Mouse (Mus musculus): ENCODE data around the gene Trp53tg5. TPM values are rescaled to one million over a fixed set of nuclear protein-coding genes. Genes with fewer than 3 reads are reported as not detected.

Trp53tg5 gene
- polyA plus RNA-seq (2012; rRNA removed) = not detected in 2 replicates

DNA sequence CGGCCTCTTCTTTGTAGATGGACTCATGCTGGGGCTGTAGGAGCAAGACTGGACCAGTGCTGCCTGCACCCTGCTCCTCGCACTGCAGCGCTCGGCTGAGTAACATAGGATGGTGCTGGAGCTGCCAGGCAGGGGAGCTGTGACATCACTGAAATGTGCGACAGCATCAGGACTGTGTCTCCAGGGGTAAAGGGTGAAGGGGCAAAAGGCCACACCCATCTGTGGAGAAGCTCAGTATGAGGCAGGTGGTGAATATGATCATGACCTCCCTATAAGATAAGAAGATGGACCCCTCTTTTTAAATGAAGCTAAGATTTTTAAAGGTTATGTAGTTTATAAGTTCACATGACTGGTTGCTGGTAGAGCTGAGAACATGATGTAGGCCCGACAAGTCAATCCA is at the start of gene Trp53tg5:
TSS of gene Trp53tg5 (minus strand) at position 101 of the 400 bp plus-strand sequence.
- no peak for DNase-seq (ENCODE audit: extremely low spot score in 1 of 2, low spot score in 1 of 2)

DNA sequence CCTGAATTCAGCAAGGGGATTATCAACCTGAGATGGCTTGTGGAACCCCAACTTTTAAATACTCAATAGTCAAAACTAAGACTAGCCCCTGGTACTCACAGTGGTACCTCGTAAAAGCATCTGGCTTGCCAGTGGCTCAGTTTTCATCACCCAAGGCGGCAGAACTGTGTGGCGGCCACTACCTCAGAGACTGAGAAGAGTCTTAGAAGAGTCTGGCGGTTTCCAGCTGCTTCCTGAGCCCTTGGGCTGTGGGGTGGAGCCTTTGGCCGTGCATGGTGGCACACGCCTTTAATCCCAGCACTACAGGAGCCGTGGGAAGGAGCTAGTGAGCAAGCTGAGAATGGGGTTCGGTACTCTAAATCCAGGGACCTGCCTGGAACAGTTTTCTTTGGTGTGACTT is 48.8 kb upstream of the Trp53tg5 start:
- no peak for DNase-seq (ENCODE audit: extremely low spot score in 1 of 2, low spot score in 1 of 2)

DNA sequence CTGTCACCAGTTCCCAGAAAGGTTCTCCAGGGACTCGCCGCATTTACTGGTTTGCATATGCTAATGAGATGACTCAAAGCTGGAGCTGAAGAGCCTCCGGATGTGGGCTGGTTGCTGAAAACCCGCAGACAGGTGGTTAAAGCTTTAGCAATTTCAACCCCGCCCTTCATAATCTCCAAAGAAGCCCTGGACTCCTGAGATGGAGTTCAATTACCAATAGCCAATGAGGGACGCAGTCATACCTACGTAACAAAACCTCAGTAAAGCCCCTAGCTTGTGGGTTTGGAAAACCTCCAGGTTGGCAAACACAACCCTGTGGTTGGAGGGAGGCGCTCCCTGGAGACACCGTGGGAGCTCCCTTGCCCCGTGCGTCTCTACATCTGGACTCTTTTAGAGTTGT is 48.3 kb upstream of the Trp53tg5 start:
- DNase-seq (ENCODE audit: extremely low spot score in 1 of 2, low spot score in 1 of 2) = peak in 1 of 2 experiments; percentile 46

GRCm38 (mm10) chr2:164520782-164521181 is 47.3 kb upstream of the Trp53tg5 start:
- peak in 1 of 2 experiments; percentile 32 for DNase-seq (ENCODE audit: extremely low spot score in 1 of 2, low spot score in 1 of 2)

DNA sequence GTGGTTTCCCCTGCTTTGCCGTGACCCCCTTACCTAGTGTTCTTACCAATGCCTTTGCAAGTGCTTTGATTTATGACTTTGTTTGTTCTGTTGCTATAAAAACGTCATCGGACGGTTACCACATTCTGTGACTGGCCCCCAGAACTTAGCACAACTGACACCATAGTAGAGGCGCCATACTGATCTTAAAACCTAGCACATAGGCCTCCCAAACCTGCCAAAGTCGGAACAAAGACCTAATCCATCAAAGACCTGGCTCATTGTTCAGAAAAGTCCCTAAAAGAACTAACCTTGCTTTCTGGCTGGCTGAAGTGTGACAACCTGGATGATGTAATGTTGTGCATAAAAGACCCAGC is 45.6 kb upstream of the Trp53tg5 start:
- DNase-seq (ENCODE audit: extremely low spot score in 1 of 2, low spot score in 1 of 2) = no peak

DNA sequence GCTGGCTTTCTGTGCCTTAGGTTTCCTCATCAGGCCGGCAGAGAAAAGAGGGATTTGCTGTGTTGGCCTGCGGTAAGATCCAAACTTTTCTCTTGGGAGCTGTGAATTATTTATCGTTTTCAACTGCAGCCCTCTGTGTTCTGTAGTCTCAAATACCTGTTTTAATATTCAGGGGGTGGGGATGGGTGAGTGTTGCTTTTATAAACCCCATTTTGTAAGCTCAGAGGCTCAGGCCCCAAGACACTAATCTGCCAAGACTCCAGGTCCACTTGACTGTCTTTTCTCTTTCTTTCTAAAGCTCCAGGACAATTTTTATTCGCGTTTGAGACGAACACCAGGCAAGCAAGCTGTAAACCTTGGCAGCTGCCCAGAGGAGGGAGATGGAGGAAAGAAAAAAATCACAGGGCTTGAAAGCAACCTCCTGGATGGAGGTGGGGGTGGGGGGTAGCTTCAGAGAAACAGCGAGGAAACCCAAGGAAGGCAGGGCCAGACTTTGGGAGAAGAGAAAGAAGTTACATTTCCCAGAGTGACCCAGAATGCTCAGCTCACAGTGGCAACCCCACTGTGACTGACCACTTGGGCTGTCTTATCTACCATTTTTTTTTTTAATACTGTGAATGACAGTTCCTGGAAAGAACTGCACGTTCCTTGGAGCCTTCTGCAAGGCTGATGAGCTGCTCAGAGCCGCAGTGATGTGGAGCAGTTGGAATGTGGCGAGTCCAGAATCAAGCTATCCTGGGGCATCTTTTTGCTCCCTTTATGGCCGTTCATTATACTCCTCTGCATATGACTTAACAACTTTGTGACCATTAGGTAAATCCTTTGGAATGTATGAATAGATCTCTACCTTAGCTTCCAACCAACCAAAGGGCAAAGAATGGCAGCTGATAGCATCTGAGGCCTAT is 45.0 kb upstream of the Trp53tg5 start:
- DNase-seq (ENCODE audit: extremely low spot score in 1 of 2, low spot score in 1 of 2) = peak in 1 of 2 experiments; percentile 31

- DNase-seq (ENCODE audit: extremely low spot score in 1 of 2, low spot score in 1 of 2) = peak in 1 of 2 experiments; percentile 63
These were observed 44.1 kb upstream of the Trp53tg5 start for GRCm38 (mm10) chr2:164517485-164518221.

GRCm38 (mm10) chr2:164516592-164516991 is 43.1 kb upstream of the Trp53tg5 start:
- no peak for DNase-seq (ENCODE audit: extremely low spot score in 1 of 2, low spot score in 1 of 2)

DNA sequence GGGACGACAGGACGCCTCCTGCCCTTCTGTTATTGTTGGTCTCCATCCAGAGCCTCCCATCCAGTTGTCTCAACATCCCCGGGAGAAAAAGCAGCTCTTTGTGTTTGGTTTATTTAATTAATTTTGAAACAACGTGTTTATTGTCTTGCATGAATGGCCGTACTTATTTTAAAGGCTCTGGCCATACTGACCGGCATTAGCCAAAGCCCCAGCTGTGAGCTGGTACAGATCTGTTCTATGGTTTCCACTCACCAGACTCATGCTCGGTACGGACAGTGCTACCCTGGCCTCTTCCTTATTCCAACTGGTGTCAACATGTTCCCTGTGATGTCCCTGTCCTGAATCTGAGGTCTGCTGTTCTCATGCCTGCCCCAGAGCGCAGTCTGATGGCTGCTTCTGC is 42.4 kb upstream of the Trp53tg5 start:
- DNase-seq (ENCODE audit: extremely low spot score in 1 of 2, low spot score in 1 of 2) = peak in 1 of 2 experiments; percentile 22

DNA sequence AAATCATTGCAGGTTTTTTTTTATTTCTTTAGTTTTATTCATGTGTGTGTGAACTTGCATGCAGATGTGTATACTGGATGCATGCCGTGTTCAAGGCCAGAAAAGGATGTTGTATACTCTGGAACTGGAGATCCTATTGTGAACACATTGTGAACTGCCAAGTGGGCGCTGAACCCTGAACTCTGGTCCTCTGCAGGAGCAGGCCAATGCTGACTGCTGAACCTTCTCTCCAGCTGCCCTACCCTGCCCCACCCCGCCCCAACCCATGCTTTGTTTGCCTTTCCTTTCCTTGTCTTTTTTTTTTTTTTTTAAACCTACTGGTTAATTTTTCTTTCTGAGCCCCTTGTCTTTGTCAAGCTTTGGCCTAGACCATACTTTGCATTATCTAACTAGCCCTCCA is 41.4 kb upstream of the Trp53tg5 start:
- DNase-seq (ENCODE audit: extremely low spot score in 1 of 2, low spot score in 1 of 2) = no peak

DNA sequence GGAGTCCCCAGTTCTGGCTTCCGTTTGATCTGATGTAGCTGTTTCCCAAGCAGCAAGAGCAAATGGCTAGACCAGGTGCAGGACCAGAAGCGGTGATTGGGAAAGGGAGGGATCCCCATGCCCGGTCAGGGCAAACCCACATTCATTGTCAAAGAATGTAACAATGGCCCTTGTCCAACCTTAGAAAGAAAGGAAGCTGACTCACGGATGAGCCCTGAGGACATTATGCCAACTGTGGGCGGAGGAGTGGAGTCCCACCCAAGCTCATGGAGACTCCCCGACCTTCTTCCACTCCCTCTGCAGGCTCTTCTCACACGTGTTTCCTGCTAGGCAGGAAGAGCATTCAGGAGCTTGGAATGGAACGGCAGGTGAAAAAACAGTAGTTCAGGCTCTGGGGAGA is 39.9 kb upstream of the Trp53tg5 start:
- no peak for DNase-seq (ENCODE audit: extremely low spot score in 1 of 2, low spot score in 1 of 2)

DNA sequence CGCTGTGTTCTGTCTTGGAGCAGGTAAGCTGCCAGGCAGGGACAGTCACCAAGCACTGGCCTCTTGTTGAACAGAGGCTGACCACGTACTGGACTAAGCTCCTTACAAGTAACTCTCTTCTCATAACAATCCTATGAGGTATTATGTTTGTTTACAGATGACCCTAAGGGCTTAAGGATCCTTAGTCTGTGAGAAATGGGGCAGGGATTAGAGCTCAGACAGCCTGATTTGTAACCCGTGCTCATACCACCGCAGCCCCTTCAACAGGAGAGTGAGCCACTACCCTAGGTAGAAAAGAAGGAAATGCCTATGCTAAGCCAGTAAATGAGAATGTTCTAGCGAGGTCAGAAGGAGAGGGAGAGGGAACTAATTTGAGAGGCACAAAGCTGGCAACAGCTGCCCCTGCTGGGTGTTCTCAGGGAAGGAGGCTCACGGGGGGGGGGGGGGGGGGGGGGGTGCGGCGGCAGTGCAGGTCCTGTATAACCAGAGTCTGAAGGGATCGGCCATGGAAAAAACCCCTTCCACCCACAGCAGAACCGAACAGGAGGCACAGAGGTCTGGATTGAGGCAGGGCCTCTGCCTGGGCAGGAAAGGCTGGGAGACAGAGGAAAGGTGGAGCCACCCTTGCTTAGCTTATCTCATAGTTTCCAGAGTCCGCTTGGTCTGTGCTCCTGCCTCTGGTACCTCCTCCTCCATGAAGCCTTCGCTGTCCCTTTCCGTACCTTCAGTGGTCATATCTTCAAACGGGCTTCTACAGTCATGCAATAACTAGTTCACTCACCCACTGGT is 38.8 kb upstream of the Trp53tg5 start:
- DNase-seq (ENCODE audit: extremely low spot score in 1 of 2, low spot score in 1 of 2) = no peak

GRCm38 (mm10) chr2:164510621-164511190 is 37.2 kb upstream of the Trp53tg5 start:
- no peak for DNase-seq (ENCODE audit: extremely low spot score in 1 of 2, low spot score in 1 of 2)

GRCm38 (mm10) chr2:164507811-164508210 is 34.3 kb upstream of the Trp53tg5 start:
- no peak for DNase-seq (ENCODE audit: extremely low spot score in 1 of 2, low spot score in 1 of 2)

DNA sequence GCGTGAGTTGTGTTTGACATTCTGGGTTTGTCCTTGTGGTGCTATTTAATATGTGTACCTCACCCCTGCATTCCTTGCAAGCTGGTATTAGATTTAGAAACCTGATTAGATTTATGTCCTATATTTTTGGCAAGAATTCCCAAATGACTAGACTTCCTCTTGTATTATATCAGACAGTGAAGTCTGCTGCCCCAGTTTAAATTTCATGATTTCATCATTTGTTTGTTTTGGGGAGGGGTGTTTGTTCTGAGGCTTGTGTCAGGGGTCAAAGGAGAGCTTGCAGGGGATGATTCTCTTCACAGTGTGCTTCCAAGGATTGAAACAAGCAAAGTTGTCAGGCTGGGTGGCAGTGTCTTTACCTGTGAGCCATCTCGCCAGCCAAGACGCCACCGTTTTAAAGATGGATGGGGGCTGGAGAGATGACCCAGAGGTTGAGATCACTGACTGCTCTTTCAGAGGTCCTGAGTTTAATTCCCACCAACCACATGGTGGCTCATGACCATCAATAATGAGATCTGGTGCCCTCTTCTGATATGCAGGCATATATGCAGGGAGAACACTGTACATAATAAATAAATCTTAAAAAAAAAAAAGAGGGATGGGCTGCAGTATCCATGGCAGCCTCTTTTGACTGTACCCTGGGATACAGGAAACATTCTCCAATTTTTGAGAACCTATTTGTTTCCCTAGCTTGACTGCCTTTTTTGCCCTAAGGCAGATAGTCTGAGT is 32.3 kb upstream of the Trp53tg5 start:
- DNase-seq (ENCODE audit: extremely low spot score in 1 of 2, low spot score in 1 of 2) = no peak

GRCm38 (mm10) chr2:164504919-164505318 is 31.4 kb upstream of the Trp53tg5 start:
- no peak for DNase-seq (ENCODE audit: extremely low spot score in 1 of 2, low spot score in 1 of 2)

DNA sequence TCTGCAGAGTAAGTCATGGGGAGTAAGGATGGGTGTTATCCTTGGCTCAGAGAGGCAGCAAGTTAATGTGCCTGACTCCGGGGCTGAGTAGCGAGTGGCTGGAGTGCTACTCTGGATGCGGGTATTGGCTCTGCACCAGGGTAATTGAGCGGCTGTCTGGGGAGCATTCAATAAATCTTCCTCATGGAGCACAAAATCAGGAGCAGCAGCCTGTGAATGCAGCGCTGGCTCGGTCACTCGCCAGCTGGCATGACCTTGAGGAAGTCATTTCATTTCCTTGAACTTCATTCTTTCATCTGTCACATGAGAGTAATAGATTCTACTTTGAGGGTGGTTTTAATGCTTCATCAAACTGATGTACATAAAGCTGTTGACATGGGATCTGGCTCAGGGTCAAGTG is 27.0 kb upstream of the Trp53tg5 start:
- DNase-seq (ENCODE audit: extremely low spot score in 1 of 2, low spot score in 1 of 2) = no peak

GRCm38 (mm10) chr2:164499317-164499716 is 25.8 kb upstream of the Trp53tg5 start:
- no peak for DNase-seq (ENCODE audit: extremely low spot score in 1 of 2, low spot score in 1 of 2)

GRCm38 (mm10) chr2:164497691-164498268 is 24.3 kb upstream of the Trp53tg5 start:
- no peak for DNase-seq (ENCODE audit: extremely low spot score in 1 of 2, low spot score in 1 of 2)
